Mouse (Mus musculus) cortical plate, adult 2 months (tissue): ENCODE measurements around the gene Fzd4.

ENCODE experiments used
- CTCF ChIP-seq: fragments of 200-500 bp; IDR thresholded peaks from 2 replicates; pipeline ENCODE4 v1.5.1; 2011; ENCODE audit warnings: mild to moderate bottlenecking, control low read depth, low read length; ENCODE audit not compliant: insufficient read depth; ENCODE audit errors: extremely low read depth
- POLR2A ChIP-seq: fragments of 200-500 bp; IDR thresholded peaks from 2 replicates; pipeline ENCODE4 v1.6.1; 2011; ENCODE audit warnings: mild to moderate bottlenecking, low read length, control low read depth; ENCODE audit not compliant: insufficient read depth; ENCODE audit errors: extremely low read depth

DNA sequence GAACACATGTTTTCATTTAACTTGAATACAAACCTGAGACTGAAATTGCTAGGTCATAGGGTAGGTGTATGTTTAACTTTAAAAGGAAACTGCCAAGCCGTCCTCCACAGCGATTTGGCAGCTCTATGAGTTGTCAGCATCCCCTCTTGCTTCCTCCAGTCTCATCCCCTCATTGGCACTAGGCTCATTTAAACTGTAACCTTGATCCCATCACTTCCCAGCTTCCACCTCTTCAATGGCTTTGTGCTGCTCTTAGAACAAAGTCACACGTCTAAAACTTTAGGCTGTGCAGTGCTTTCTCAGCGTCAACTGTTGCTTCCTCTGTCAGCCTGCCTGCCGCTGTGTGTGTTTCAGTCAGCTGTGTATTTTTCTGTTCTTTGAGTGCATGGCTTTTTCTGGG, 22.9 kb downstream of the Fzd4 start:
- TF ChIP-seq CTCF (no peak), POLR2A (no peak)
